20 mouse cellular contexts compared by ENCODE assay signal in the genomic region with DNA sequence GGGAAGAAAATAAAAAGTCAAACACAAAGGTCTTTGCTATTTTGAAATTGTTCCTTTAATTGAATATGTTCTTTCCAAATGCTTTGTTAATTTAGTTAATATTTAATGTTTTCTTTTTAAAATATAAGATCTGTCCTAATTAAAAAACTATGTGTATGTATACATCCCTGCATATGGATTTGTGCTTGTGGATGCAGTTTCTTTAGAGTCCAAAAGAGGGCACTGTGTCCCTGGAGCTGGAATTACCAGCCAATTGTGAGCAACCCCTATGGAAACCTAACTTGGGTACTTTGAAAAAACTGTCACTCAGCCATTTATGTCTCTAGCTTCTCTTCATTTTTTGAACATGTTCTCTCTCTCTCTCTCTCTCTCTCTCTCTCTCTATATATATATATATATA.
DNase-seq lines count a peak whose midpoint lies in the region; ATAC-seq and TF ChIP-seq lines count a peak whose summit lies in the region.
"Had no signal": no experiment of that assay in that cellular context is flagged by ENCODE, and none has a peak within 500 bp of the region (broad histone marks: within the 10 kb centered on the region; RNA-seq: fewer than 3 reads in every experiment).

No protein-coding gene starts in this region.

- no peaks in the 10 kb centered on the region for H3K36me3 ChIP-seq in liver, postnatal 0 days (replicated peaks; ENCODE audit: insufficient read depth, low read length)
- no peaks in the 10 kb centered on the region for H3K36me3 ChIP-seq in liver, embryonic 11.5 days (ENCODE audit: control insufficient read depth, insufficient read depth, low read length)
- H3K36me3 ChIP-seq: embryonic facial prominence, embryonic 12.5 days; forebrain, embryonic 15.5 days; G1E; limb, embryonic 10.5 days; liver, embryonic 13.5 days; midbrain, embryonic 10.5 days had no signal

- peak; percentile 16 for DNase-seq in embryo, embryonic 10 days (ENCODE audit: low spot score)
- DNase-seq in embryo, embryonic 9.5 days (ENCODE audit: extremely low spot score) = no peak
- DNase-seq in liver, postnatal 0 days = no peak
- no peak for DNase-seq in liver, embryonic 11.5 days (ENCODE audit: low spot score)
- peak; percentile 14 for DNase-seq in MEL-GATA-1-ER (ENCODE audit: extremely low read depth, low read depth)
- DNase-seq in embryo, embryonic 10.5 days (ENCODE audit: low spot score) = peak; percentile 36
- DNase-seq in natural killer cell, adult 2 months (ENCODE audit: low spot score in 2 of 2) = no peak
- DNase-seq in heart, adult 8-10 months (ENCODE audit: low spot score) = no peak
- DNase-seq: adrenal gland, postnatal 14 days; cerebellum, adult 9-10 months; heart, postnatal 4 days; liver, embryonic 13.5 days; lung, postnatal 14 days; thymus, postnatal 4 days had no signal

- no peak overlapping the region for H3K4me2 ChIP-seq in liver, postnatal 0 days (ENCODE audit: low read depth, low read length)
- H3K4me2 ChIP-seq in liver, embryonic 11.5 days = no peak overlapping the region
- H3K4me2 ChIP-seq: embryonic facial prominence, embryonic 12.5 days; forebrain, embryonic 15.5 days; liver, embryonic 13.5 days had no signal

- H3K4me1 ChIP-seq in liver, postnatal 0 days (ENCODE audit: insufficient read depth) = no peaks in the 10 kb centered on the region
- no peaks in the 10 kb centered on the region for H3K4me1 ChIP-seq in liver, embryonic 11.5 days (replicated peaks; ENCODE audit: control insufficient read depth, insufficient read depth, low read length)
- H3K4me1 ChIP-seq: embryonic facial prominence, embryonic 12.5 days; forebrain, embryonic 15.5 days; liver, embryonic 13.5 days had no signal

- ATAC-seq in liver, postnatal 0 days = no peak
- ATAC-seq in liver, embryonic 11.5 days (replicated peaks; ENCODE audit: low FRiP score) = no peak
- ATAC-seq: activated CD4-positive, CD25-positive, alpha-beta regulatory T cell, adult 4 months; forebrain, embryonic 15.5 days had no signal

- H3K9ac ChIP-seq in liver, postnatal 0 days (replicated peaks) = no peak overlapping the region
- H3K9ac ChIP-seq in liver, embryonic 11.5 days (ENCODE audit: low read depth, low read length) = no peak overlapping the region
- H3K9ac ChIP-seq: embryonic facial prominence, embryonic 12.5 days; forebrain, embryonic 15.5 days; liver, embryonic 13.5 days had no signal

- no peak overlapping the region for H3K4me3 ChIP-seq in liver, postnatal 0 days (ENCODE audit: low read depth, low read length)
- no peak overlapping the region for H3K4me3 ChIP-seq in liver, embryonic 11.5 days (ENCODE audit: low read depth, low read length)
- H3K4me3 ChIP-seq: embryonic facial prominence, embryonic 12.5 days; forebrain, embryonic 15.5 days; limb, embryonic 10.5 days; liver, embryonic 13.5 days; midbrain, embryonic 10.5 days had no signal

- no peaks in the 10 kb centered on the region for H3K9me3 ChIP-seq in liver, postnatal 0 days (ENCODE audit: low read length)
- H3K9me3 ChIP-seq in liver, embryonic 11.5 days (ENCODE audit: control insufficient read depth, low read length) = no peaks in the 10 kb centered on the region
- H3K9me3 ChIP-seq: embryonic facial prominence, embryonic 12.5 days; forebrain, embryonic 15.5 days; G1E; limb, embryonic 10.5 days; liver, embryonic 13.5 days; midbrain, embryonic 10.5 days had no signal

- no peaks in the 10 kb centered on the region for H3K27me3 ChIP-seq in liver, postnatal 0 days (ENCODE audit: insufficient read depth, low read length)
- H3K27me3 ChIP-seq in liver, embryonic 11.5 days (replicated peaks; ENCODE audit: control insufficient read depth, insufficient read depth, low read length) = no peaks in the 10 kb centered on the region
- H3K27me3 ChIP-seq: embryonic facial prominence, embryonic 12.5 days; forebrain, embryonic 15.5 days; liver, embryonic 13.5 days had no signal

- no peak for TF ChIP-seq EP300 in liver, postnatal 0 days (IDR thresholded peaks at IDR 0.05; ENCODE audit: low read depth)

- H3K27ac ChIP-seq in liver, postnatal 0 days (ENCODE audit: low read depth) = no peak overlapping the region
- H3K27ac ChIP-seq in liver, embryonic 11.5 days (ENCODE audit: low read depth, low read length) = no peak overlapping the region
- H3K27ac ChIP-seq: embryonic facial prominence, embryonic 12.5 days; forebrain, embryonic 15.5 days; limb, embryonic 10.5 days; liver, embryonic 13.5 days; midbrain, embryonic 10.5 days had no signal

- peak; percentile 19 for TF ChIP-seq CTCF in liver, postnatal 0 days (IDR thresholded peaks at IDR 0.05; ENCODE audit: low read depth)

Comparison
In these comparisons a context has a peak if more than half of its experiments do, and no peak if none do; other contexts are left out.
1. DNase-seq: peak in embryo, embryonic 10 days (single experiment), MEL-GATA-1-ER (single experiment) and embryo, embryonic 10.5 days (single experiment); none in embryo, embryonic 9.5 days (single experiment), liver, postnatal 0 days (single experiment), liver, embryonic 11.5 days (single experiment), natural killer cell, adult 2 months (0 of 2) and heart, adult 8-10 months (single experiment).